Mouse (Mus musculus): Measurements from ENCODE around the gene Pbx4. TPM values are rescaled to one million over a fixed set of nuclear protein-coding genes. Genes with fewer than 3 reads are reported as not detected.

Gene Pbx4
- polyA plus RNA-seq, 1 experiment from 2014 or later, result 62.3 TPM

- WGBS, result 95% methylated on average over 6 of the region's 6 CpGs
Measured at GRCm38 (mm10) chr8:69794901-69795300, 37.4 kb upstream of the Pbx4 start.

GRCm38 (mm10) chr8:69796721-69797345, 35.5 kb upstream of the Pbx4 start:
- Histone ChIP-seq H3K4me3 (replicated peaks; ENCODE audit: low read depth, low read length) (no peak overlapping the region), H3K27me3 (ENCODE audit: control insufficient read depth, insufficient read depth, low read length) (no peaks in the 10 kb centered on the region), H3K36me3 (ENCODE audit: control insufficient read depth, insufficient read depth, low read length) (peaks cover 86% of the 10 kb centered on the region), H3K27ac (replicated peaks; ENCODE audit: low read depth, low read length) (no peak overlapping the region), H3K9me3 (ENCODE audit: control insufficient read depth, low read length) (no peaks in the 10 kb centered on the region), H3K4me1 (ENCODE audit: control insufficient read depth, insufficient read depth, low read length) (peaks cover 12% of the 10 kb centered on the region), H3K4me2 (ENCODE audit: low read length) (no peak overlapping the region), H3K9ac (replicated peaks; ENCODE audit: low read length) (no peak overlapping the region)
- no peak for ATAC-seq (ENCODE audit: low FRiP score, low TSS enrichment)
- no peak for DNase-seq
- WGBS, result 95% methylated on average over 16 of the region's 16 CpGs

More at GRCm38 (mm10) chr8:69794901-69795300, 37.4 kb upstream of the Pbx4 start:
- H3K27me3 ChIP-seq (ENCODE audit: control insufficient read depth, insufficient read depth, low read length), result no peaks in the 10 kb centered on the region
- peaks cover 67% of the 10 kb centered on the region for H3K36me3 ChIP-seq (ENCODE audit: control insufficient read depth, insufficient read depth, low read length)
- ATAC-seq (ENCODE audit: low FRiP score, low TSS enrichment), result no peak
- H3K27ac ChIP-seq (replicated peaks; ENCODE audit: low read depth, low read length), result no peak overlapping the region
- no peak for DNase-seq
- no peak overlapping the region for H3K9ac ChIP-seq (replicated peaks; ENCODE audit: low read length)
- H3K4me3 ChIP-seq (replicated peaks; ENCODE audit: low read depth, low read length), result no peak overlapping the region
- H3K9me3 ChIP-seq (ENCODE audit: control insufficient read depth, low read length), result no peaks in the 10 kb centered on the region
- H3K4me1 ChIP-seq (ENCODE audit: control insufficient read depth, insufficient read depth, low read length), result peaks cover 13% of the 10 kb centered on the region
- H3K4me2 ChIP-seq (ENCODE audit: low read length), result no peak overlapping the region

- ATAC-seq (ENCODE audit: low FRiP score, low TSS enrichment), result no peak
- 93% methylated on average over 10 of the region's 10 CpGs for WGBS
- peaks cover 3% of the 10 kb centered on the region; the same call in 1 of the 2 replicates for H3K4me1 ChIP-seq (ENCODE audit: control insufficient read depth, insufficient read depth, low read length)
- no peak overlapping the region for H3K27ac ChIP-seq (replicated peaks; ENCODE audit: low read depth, low read length)
- H3K36me3 ChIP-seq (ENCODE audit: control insufficient read depth, insufficient read depth, low read length), result peaks cover 94% of the 10 kb centered on the region
- H3K4me2 ChIP-seq (ENCODE audit: low read length), result no peak overlapping the region
- H3K4me3 ChIP-seq (replicated peaks; ENCODE audit: low read depth, low read length), result no peak overlapping the region
- no peaks in the 10 kb centered on the region for H3K9me3 ChIP-seq (ENCODE audit: control insufficient read depth, low read length)
- H3K27me3 ChIP-seq (ENCODE audit: control insufficient read depth, insufficient read depth, low read length), result no peaks in the 10 kb centered on the region
- no peak for DNase-seq
- H3K9ac ChIP-seq (replicated peaks; ENCODE audit: low read length), result no peak overlapping the region
Measured at GRCm38 (mm10) chr8:69797661-69798060, 34.6 kb upstream of the Pbx4 start.

GRCm38 (mm10) chr8:69799261-69799660, 33.0 kb upstream of the Pbx4 start:
- no peak overlapping the region for H3K9ac ChIP-seq (replicated peaks; ENCODE audit: low read length)
- WGBS, result 96% methylated on average over 8 of the region's 8 CpGs
- no peak overlapping the region for H3K4me3 ChIP-seq (replicated peaks; ENCODE audit: low read depth, low read length)
- no peaks in the 10 kb centered on the region for H3K9me3 ChIP-seq (ENCODE audit: control insufficient read depth, low read length)
- no peak overlapping the region for H3K4me2 ChIP-seq (ENCODE audit: low read length)
- ATAC-seq (ENCODE audit: low FRiP score, low TSS enrichment) (no peak), DNase-seq (no peak)
- H3K27me3 ChIP-seq (ENCODE audit: control insufficient read depth, insufficient read depth, low read length), result no peaks in the 10 kb centered on the region
- no peaks in the 10 kb centered on the region for H3K4me1 ChIP-seq (ENCODE audit: control insufficient read depth, insufficient read depth, low read length)
- no peak overlapping the region for H3K27ac ChIP-seq (replicated peaks; ENCODE audit: low read depth, low read length)
- peaks cover 99% of the 10 kb centered on the region for H3K36me3 ChIP-seq (ENCODE audit: control insufficient read depth, insufficient read depth, low read length)

GRCm38 (mm10) chr8:69799946-69800345, 32.3 kb upstream of the Pbx4 start:
- Histone ChIP-seq H3K27ac (replicated peaks; ENCODE audit: low read depth, low read length) (no peak overlapping the region), H3K4me2 (ENCODE audit: low read length) (no peak overlapping the region), H3K36me3 (ENCODE audit: control insufficient read depth, insufficient read depth, low read length) (peaks cover 98% of the 10 kb centered on the region), H3K4me1 (ENCODE audit: control insufficient read depth, insufficient read depth, low read length) (no peaks in the 10 kb centered on the region), H3K4me3 (replicated peaks; ENCODE audit: low read depth, low read length) (no peak overlapping the region), H3K9ac (replicated peaks; ENCODE audit: low read length) (no peak overlapping the region), H3K27me3 (ENCODE audit: control insufficient read depth, insufficient read depth, low read length) (no peaks in the 10 kb centered on the region), H3K9me3 (ENCODE audit: control insufficient read depth, low read length) (no peaks in the 10 kb centered on the region)
- 93% methylated on average over 5 of the region's 5 CpGs for WGBS
- no peak for DNase-seq
- ATAC-seq (ENCODE audit: low FRiP score, low TSS enrichment), result no peak

- Histone ChIP-seq H3K4me2 (ENCODE audit: low read length) (no peak overlapping the region), H3K9ac (replicated peaks; ENCODE audit: low read length) (no peak overlapping the region), H3K9me3 (ENCODE audit: control insufficient read depth, low read length) (no peaks in the 10 kb centered on the region), H3K27me3 (ENCODE audit: control insufficient read depth, insufficient read depth, low read length) (no peaks in the 10 kb centered on the region), H3K36me3 (ENCODE audit: control insufficient read depth, insufficient read depth, low read length) (peaks cover 98% of the 10 kb centered on the region), H3K4me1 (ENCODE audit: control insufficient read depth, insufficient read depth, low read length) (no peaks in the 10 kb centered on the region), H3K27ac (replicated peaks; ENCODE audit: low read depth, low read length) (no peak overlapping the region), H3K4me3 (replicated peaks; ENCODE audit: low read depth, low read length) (no peak overlapping the region)
- 95% methylated on average over 4 of the region's 4 CpGs for WGBS
- ATAC-seq (ENCODE audit: low FRiP score, low TSS enrichment) (no peak), DNase-seq (no peak)
Measured at GRCm38 (mm10) chr8:69801796-69802195, 30.5 kb upstream of the Pbx4 start.

- ATAC-seq (ENCODE audit: low FRiP score, low TSS enrichment), result no peak
Measured at GRCm38 (mm10) chr8:69802216-69802615, 30.1 kb upstream of the Pbx4 start.

GRCm38 (mm10) chr8:69803366-69803765, 28.9 kb upstream of the Pbx4 start:
- no peak overlapping the region for H3K4me2 ChIP-seq (ENCODE audit: low read length)
- H3K36me3 ChIP-seq (ENCODE audit: control insufficient read depth, insufficient read depth, low read length), result peaks cover 97% of the 10 kb centered on the region
- peaks cover 3% of the 10 kb centered on the region; the same call in 1 of the 2 replicates for H3K4me1 ChIP-seq (ENCODE audit: control insufficient read depth, insufficient read depth, low read length)
- ATAC-seq (ENCODE audit: low FRiP score, low TSS enrichment) (no peak), DNase-seq (no peak)
- H3K9ac ChIP-seq (replicated peaks; ENCODE audit: low read length), result no peak overlapping the region
- no peaks in the 10 kb centered on the region for H3K9me3 ChIP-seq (ENCODE audit: control insufficient read depth, low read length)
- no peak overlapping the region for H3K27ac ChIP-seq (replicated peaks; ENCODE audit: low read depth, low read length)
- no peak overlapping the region for H3K4me3 ChIP-seq (replicated peaks; ENCODE audit: low read depth, low read length)
- WGBS, result 95% methylated on average over 7 of the region's 7 CpGs
- no peaks in the 10 kb centered on the region for H3K27me3 ChIP-seq (ENCODE audit: control insufficient read depth, insufficient read depth, low read length)

More at GRCm38 (mm10) chr8:69802216-69802615, 30.1 kb upstream of the Pbx4 start:
- Histone ChIP-seq H3K4me3 (replicated peaks; ENCODE audit: low read depth, low read length) (no peak overlapping the region), H3K27ac (replicated peaks; ENCODE audit: low read depth, low read length) (no peak overlapping the region), H3K9ac (replicated peaks; ENCODE audit: low read length) (no peak overlapping the region), H3K4me2 (ENCODE audit: low read length) (no peak overlapping the region), H3K27me3 (ENCODE audit: control insufficient read depth, insufficient read depth, low read length) (no peaks in the 10 kb centered on the region), H3K4me1 (ENCODE audit: control insufficient read depth, insufficient read depth, low read length) (no peaks in the 10 kb centered on the region), H3K36me3 (ENCODE audit: control insufficient read depth, insufficient read depth, low read length) (peaks cover 98% of the 10 kb centered on the region), H3K9me3 (ENCODE audit: control insufficient read depth, low read length) (no peaks in the 10 kb centered on the region)
- DNase-seq, result no peak

- Histone ChIP-seq H3K9me3 (ENCODE audit: control insufficient read depth, low read length) (no peaks in the 10 kb centered on the region), H3K27ac (replicated peaks; ENCODE audit: low read depth, low read length) (no peak overlapping the region), H3K27me3 (ENCODE audit: control insufficient read depth, insufficient read depth, low read length) (no peaks in the 10 kb centered on the region), H3K9ac (replicated peaks; ENCODE audit: low read length) (no peak overlapping the region), H3K4me3 (replicated peaks; ENCODE audit: low read depth, low read length) (no peak overlapping the region), H3K4me2 (ENCODE audit: low read length) (no peak overlapping the region), H3K36me3 (ENCODE audit: control insufficient read depth, insufficient read depth, low read length) (peaks cover 86% of the 10 kb centered on the region), H3K4me1 (ENCODE audit: control insufficient read depth, insufficient read depth, low read length) (peaks cover 3% of the 10 kb centered on the region; the same call in 1 of the 2 replicates)
- ATAC-seq (ENCODE audit: low FRiP score, low TSS enrichment) (no peak), DNase-seq (no peak)
- 94% methylated on average over 6 of the region's 6 CpGs for WGBS
Measured at GRCm38 (mm10) chr8:69804537-69804936, 27.8 kb upstream of the Pbx4 start.
